In the genomic region with DNA sequence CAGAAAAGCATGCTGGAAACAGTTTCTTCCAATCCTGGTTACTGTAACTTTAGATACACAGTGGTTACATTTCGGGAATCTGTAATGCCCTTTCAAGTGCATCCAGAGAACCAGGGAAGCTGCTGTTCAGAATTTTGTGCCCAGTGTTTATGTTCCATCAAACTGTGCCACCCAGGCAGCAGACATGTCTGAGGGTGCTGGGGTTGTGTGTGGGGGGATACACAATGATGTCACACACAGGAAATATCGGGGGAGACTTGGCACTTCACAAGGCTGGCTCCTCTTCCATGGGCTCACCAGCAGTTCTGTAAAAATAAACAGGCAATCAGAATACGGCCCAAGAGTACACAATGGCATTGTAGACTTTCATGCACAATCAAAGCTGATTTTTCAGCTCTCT, we compare ENCODE assay signal across 21 mouse cellular contexts.
DNase-seq lines count a peak whose midpoint lies in the region; ATAC-seq and TF ChIP-seq lines count a peak whose summit lies in the region.
"Had no signal": no experiment of that assay in that cellular context is flagged by ENCODE, and none has a peak within 500 bp of the region (broad histone marks: within the 10 kb centered on the region; RNA-seq: fewer than 3 reads in every experiment).

No protein-coding gene starts in this region.

- 0 out of 2 replicates have a peak overlapping the region, but pooled peaks have one; percentile 22 for H3K27ac ChIP-seq in stomach, embryonic 15.5 days
- H3K27ac ChIP-seq in stomach, postnatal 0 days (replicated peaks) = no peak overlapping the region
- H3K27ac ChIP-seq in embryonic facial prominence, embryonic 14.5 days (replicated peaks; ENCODE audit: low read depth, low read length) = peak overlapping the region; percentile 66
- no peak overlapping the region for H3K27ac ChIP-seq in heart, embryonic 12.5 days (ENCODE audit: poor library complexity, severe bottlenecking)
- H3K27ac ChIP-seq: gastrocnemius, adult 2 months; heart, embryonic 10.5 days; hindbrain, embryonic 12.5 days; kidney, embryonic 15.5 days; limb, embryonic 15.5 days had no signal

- no peak for TF ChIP-seq EP300 in stomach, postnatal 0 days (optimal IDR thresholded peaks at IDR 0.05)

- no peaks in the 10 kb centered on the region for H3K4me1 ChIP-seq in stomach, embryonic 15.5 days
- no peaks in the 10 kb centered on the region for H3K4me1 ChIP-seq in stomach, postnatal 0 days (replicated peaks; ENCODE audit: control insufficient read depth, insufficient read depth)
- peaks cover 13% of the 10 kb centered on the region; the same call in 1 of the 2 replicates for H3K4me1 ChIP-seq in embryonic facial prominence, embryonic 14.5 days (ENCODE audit: control insufficient read depth, insufficient read depth, low read length)
- no peaks in the 10 kb centered on the region for H3K4me1 ChIP-seq in heart, embryonic 12.5 days (replicated peaks)
- H3K4me1 ChIP-seq: heart, embryonic 10.5 days; hindbrain, embryonic 12.5 days; kidney, embryonic 15.5 days; limb, embryonic 15.5 days had no signal

- no peak for TF ChIP-seq CTCF in stomach, postnatal 0 days (IDR thresholded peaks at IDR 0.05; ENCODE audit: low read depth)

- H3K4me2 ChIP-seq in stomach, embryonic 15.5 days = no peak overlapping the region
- no peak overlapping the region for H3K4me2 ChIP-seq in stomach, postnatal 0 days (replicated peaks; ENCODE audit: low read depth)
- H3K4me2 ChIP-seq in embryonic facial prominence, embryonic 14.5 days (ENCODE audit: low read depth, low read length) = no peak overlapping the region
- H3K4me2 ChIP-seq in heart, embryonic 12.5 days = no peak overlapping the region
- H3K4me2 ChIP-seq: hindbrain, embryonic 12.5 days; kidney, embryonic 15.5 days; limb, embryonic 15.5 days had no signal

- H3K27me3 ChIP-seq in stomach, embryonic 15.5 days (replicated peaks) = no peaks in the 10 kb centered on the region
- no peaks in the 10 kb centered on the region for H3K27me3 ChIP-seq in stomach, postnatal 0 days (ENCODE audit: control insufficient read depth, insufficient read depth, low read length)
- no peaks in the 10 kb centered on the region for H3K27me3 ChIP-seq in embryonic facial prominence, embryonic 14.5 days (replicated peaks; ENCODE audit: control insufficient read depth, insufficient read depth, low read length)
- H3K27me3 ChIP-seq in heart, embryonic 12.5 days (replicated peaks) = no peaks in the 10 kb centered on the region
- H3K27me3 ChIP-seq: hindbrain, embryonic 12.5 days; kidney, embryonic 15.5 days; limb, embryonic 15.5 days had no signal

- H3K36me3 ChIP-seq in stomach, embryonic 15.5 days = no peaks in the 10 kb centered on the region
- H3K36me3 ChIP-seq in stomach, postnatal 0 days (ENCODE audit: control insufficient read depth, insufficient read depth, low read length) = no peaks in the 10 kb centered on the region
- no peaks in the 10 kb centered on the region for H3K36me3 ChIP-seq in embryonic facial prominence, embryonic 14.5 days (ENCODE audit: control insufficient read depth, insufficient read depth, low read length)
- no peaks in the 10 kb centered on the region for H3K36me3 ChIP-seq in heart, embryonic 12.5 days
- H3K36me3 ChIP-seq: heart, embryonic 10.5 days; hindbrain, embryonic 12.5 days; kidney, embryonic 15.5 days; limb, embryonic 15.5 days had no signal

- H3K9me3 ChIP-seq in stomach, embryonic 15.5 days = no peaks in the 10 kb centered on the region
- H3K9me3 ChIP-seq in stomach, postnatal 0 days (ENCODE audit: control insufficient read depth, low read length) = no peaks in the 10 kb centered on the region
- no peaks in the 10 kb centered on the region for H3K9me3 ChIP-seq in embryonic facial prominence, embryonic 14.5 days (ENCODE audit: control insufficient read depth, low read length)
- no peaks in the 10 kb centered on the region for H3K9me3 ChIP-seq in heart, embryonic 12.5 days (replicated peaks)
- H3K9me3 ChIP-seq: heart, embryonic 10.5 days; hindbrain, embryonic 12.5 days; kidney, embryonic 15.5 days; limb, embryonic 15.5 days had no signal

- DNase-seq in layer of hippocampus, adult 9-11 months = peak; percentile 18
- no peak for DNase-seq in layer of hippocampus, postnatal 36 days
- no peak for DNase-seq in stomach, postnatal 0 days (ENCODE audit: low spot score)
- DNase-seq in embryonic facial prominence, embryonic 14.5 days (ENCODE audit: low spot score) = peak; percentile 67
- DNase-seq in cerebellum, adult 11-12 months = no peak
- DNase-seq: adrenal gland, adult 8-10 months; cerebellum, adult 9-11 months; gastrocnemius, adult 2 months; heart, postnatal 10 days; kidney, postnatal 4 days; right cerebral cortex, postnatal 25 days had no signal

- 34% methylated on average over 3 of the region's 3 CpGs for WGBS in stomach, embryonic 15.5 days
- 30% methylated on average over 3 of the region's 3 CpGs for WGBS in stomach, postnatal 0 days
- 48% methylated on average over 3 of the region's 3 CpGs for WGBS in embryonic facial prominence, embryonic 14.5 days
- WGBS in heart, embryonic 12.5 days = 59% methylated on average over 3 of the region's 3 CpGs

- no peak overlapping the region for H3K4me3 ChIP-seq in stomach, embryonic 15.5 days (replicated peaks)
- H3K4me3 ChIP-seq in stomach, postnatal 0 days (ENCODE audit: low read depth, low read length) = no peak overlapping the region
- H3K4me3 ChIP-seq in embryonic facial prominence, embryonic 14.5 days (ENCODE audit: low read depth, low read length) = no peak overlapping the region
- no peak overlapping the region for H3K4me3 ChIP-seq in heart, embryonic 12.5 days
- H3K4me3 ChIP-seq: erythroblast, embryonic 14.5 days; gastrocnemius, adult 2 months; heart, embryonic 10.5 days; hindbrain, embryonic 12.5 days; kidney, embryonic 15.5 days; limb, embryonic 15.5 days had no signal

- H3K9ac ChIP-seq in stomach, embryonic 15.5 days = no peak overlapping the region
- no peak overlapping the region for H3K9ac ChIP-seq in stomach, postnatal 0 days (ENCODE audit: low read length)
- no peak overlapping the region for H3K9ac ChIP-seq in embryonic facial prominence, embryonic 14.5 days (ENCODE audit: low read depth, low read length)
- H3K9ac ChIP-seq in heart, embryonic 12.5 days = no peak overlapping the region
- H3K9ac ChIP-seq: hindbrain, embryonic 12.5 days; kidney, embryonic 15.5 days; limb, embryonic 15.5 days had no signal

- ATAC-seq in stomach, embryonic 15.5 days (ENCODE audit: insufficient read depth, low FRiP score, low read depth) = no peak
- no peak for ATAC-seq in stomach, postnatal 0 days (ENCODE audit: low FRiP score, low TSS enrichment)
- ATAC-seq in embryonic facial prominence, embryonic 14.5 days (ENCODE audit: low read depth) = peak; percentile 47; the same call in 1 of the 2 replicates
- ATAC-seq in heart, embryonic 12.5 days (ENCODE audit: insufficient number of reproducible peaks, low FRiP score) = no peak
- ATAC-seq: forebrain, embryonic 14.5 days; inflammation-experienced regulatory T-cells, adult 6 months; midbrain, embryonic 16.5 days had no signal

Comparison
In these comparisons a context has a peak if more than half of its experiments do, and no peak if none do; other contexts are left out.
1. DNase-seq: peak in layer of hippocampus, adult 9-11 months (single experiment) and embryonic facial prominence, embryonic 14.5 days (single experiment); none in layer of hippocampus, postnatal 36 days (0 of 2), stomach, postnatal 0 days (single experiment) and cerebellum, adult 11-12 months (single experiment).
2. H3K27ac ChIP-seq: peak in stomach, embryonic 15.5 days (single experiment) and embryonic facial prominence, embryonic 14.5 days (single experiment); none in stomach, postnatal 0 days (single experiment) and heart, embryonic 12.5 days (single experiment).